Mouse (Mus musculus) midbrain, postnatal 0 days (tissue): ENCODE results near the gene Cnpy1. TPM values are rescaled to one million over a fixed set of nuclear protein-coding genes. Genes with fewer than 3 reads are reported as not detected.

ENCODE experiments used
- ATAC-seq: fragments of 200-750 bp; cut with Nextera tagmentation; 2 replicates; pipeline ENCODE4 v1.8.0; 2017; ENCODE audit warnings: moderate number of reproducible peaks, mild to moderate bottlenecking, moderate TSS enrichment, moderate library complexity; ENCODE audit not compliant: low FRiP score
- DNase-seq: peaks from one replicate; pipeline ENCODE4 v3.0.0-alpha.2; 2015; ENCODE audit warnings: low spot score
- H3K27ac ChIP-seq: fragments of 300-500 bp; sonication (generic); 2 replicates; pipeline ENCODE4 v1.5.1; 2014; ENCODE audit warnings: low read depth, mild to moderate bottlenecking, low read length, mixed read lengths
- H3K27me3 ChIP-seq: fragments of 300-500 bp; sonication (generic); 2 replicates; pipeline ENCODE4 v1.6.1; 2014; ENCODE audit warnings: low read length, control low read depth, mixed read lengths; ENCODE audit not compliant: insufficient read depth
- H3K36me3 ChIP-seq: fragments of 300-500 bp; sonication (generic); 2 replicates; pipeline ENCODE4 v1.6.1; 2014; ENCODE audit warnings: low read length, control low read depth, mixed read lengths; ENCODE audit not compliant: insufficient read depth
- H3K4me1 ChIP-seq: fragments of 300-500 bp; sonication (generic); 2 replicates; pipeline ENCODE4 v1.6.1; 2014; ENCODE audit warnings: mild to moderate bottlenecking, control low read depth, antibody characterized with exemption, low read length, mixed read lengths; ENCODE audit not compliant: insufficient read depth
- H3K4me2 ChIP-seq: fragments of 300-500 bp; sonication (generic); 2 replicates; pipeline ENCODE4 v1.6.1; 2014; ENCODE audit warnings: low read depth, mild to moderate bottlenecking, low read length, mixed read lengths; ENCODE audit not compliant: poor library complexity, severe bottlenecking
- H3K4me3 ChIP-seq: fragments of 300-500 bp; sonication (generic); 2 replicates; pipeline ENCODE4 v1.5.1; 2014; ENCODE audit warnings: low read depth, mild to moderate bottlenecking, low read length, moderate library complexity
- H3K9ac ChIP-seq: fragments of 300-500 bp; sonication (generic); replicated peaks from 2 replicates; pipeline ENCODE4 v1.6.1; 2014; ENCODE audit warnings: mild to moderate bottlenecking, low read length, moderate library complexity, mixed read lengths; ENCODE audit not compliant: poor library complexity, severe bottlenecking
- H3K9me3 ChIP-seq: fragments of 300-500 bp; sonication (generic); 2 replicates; pipeline ENCODE4 v1.6.1; 2016; ENCODE audit warnings: low read length, control low read depth
- CTCF ChIP-seq: IDR thresholded peaks from 2 replicates; pipeline ENCODE4 v1.5.1; 2016; ENCODE audit warnings: antibody characterized with exemption, mild to moderate bottlenecking
- WGBS: fragments of 180-500 bp; shearing (Covaris S2); extraction: QIAGEN DNeasy Blood & Tissue Kit; methylation state at CpG from one replicate; pipeline ENCODE4 v1.1.7; 2014; 5-methylcytosine and 5-hydroxymethylcytosine counted together
- polyA plus RNA-seq: library from polyadenylated mRNA; unstranded; fragments of >200 nt; fragmentation: Nextera tagmentation; extraction: Ambion mirVana; gene quantifications from 2 replicates; pipeline ENCODE4 v1.2.1, GENCODE M21; 2015
- total RNA-seq: library from RNA; depleted of rRNA; stranded (reverse); fragments of >200 nt; gene quantifications from 2 replicates; pipeline ENCODE4 v1.2.3, GENCODE M21; 2014; rRNA removed

Gene Cnpy1
- total and polyA plus RNA-seq, 2 experiments from 2014 or later, result 14.6 to 47.0 TPM

- Histone ChIP-seq H3K4me3 (no peak overlapping the region), H3K4me1 (peaks cover 16% of the 10 kb centered on the region; the same call in 1 of the 2 replicates), H3K4me2 (peak overlapping the region; percentile 50), H3K27me3 (peaks cover 27% of the 10 kb centered on the region), H3K9me3 (no peaks in the 10 kb centered on the region), H3K9ac (no peak overlapping the region), H3K36me3 (no peaks in the 10 kb centered on the region), H3K27ac (no peak overlapping the region)
- peak; percentile 36; the same call in 1 of the 2 replicates for ATAC-seq
- DNase-seq, result no peak
- TF ChIP-seq CTCF, result no peak
- 15% methylated on average over 15 of the region's 15 CpGs for WGBS
Observed at GRCm38 (mm10) chr5:28159072-28159458, 86.5 kb downstream of the Cnpy1 start.

GRCm38 (mm10) chr5:28158308-28159071 is 87.1 kb downstream of the Cnpy1 start:
- H3K9ac ChIP-seq, result peak overlapping the region; percentile 36; the same call in 1 of the 2 replicates
- peak overlapping the region; percentile 50 for H3K4me2 ChIP-seq
- peak; percentile 67 for ATAC-seq
- H3K4me1 ChIP-seq, result peaks cover 16% of the 10 kb centered on the region; the same call in 1 of the 2 replicates
- 0 out of 2 replicates have a peak overlapping the region, but pooled peaks have one; percentile 26 for H3K27ac ChIP-seq
- no peak for TF ChIP-seq CTCF
- H3K27me3 ChIP-seq, result peaks cover 23% of the 10 kb centered on the region
- H3K9me3 ChIP-seq, result no peaks in the 10 kb centered on the region
- no peak for DNase-seq
- 2% methylated on average over 28 of the region's 31 CpGs for WGBS
- peak overlapping the region; percentile 28 for H3K4me3 ChIP-seq
- H3K36me3 ChIP-seq, result no peaks in the 10 kb centered on the region

- no peaks in the 10 kb centered on the region for H3K9me3 ChIP-seq
- no peak overlapping the region for H3K27ac ChIP-seq
- DNase-seq (no peak), ATAC-seq (no peak)
- H3K27me3 ChIP-seq, result peaks cover 23% of the 10 kb centered on the region
- H3K4me2 ChIP-seq, result peak overlapping the region; percentile 50
- peak overlapping the region; percentile 36; the same call in 1 of the 2 replicates for H3K9ac ChIP-seq
- H3K4me3 ChIP-seq, result peak overlapping the region; percentile 28
- no peaks in the 10 kb centered on the region for H3K36me3 ChIP-seq
- H3K4me1 ChIP-seq, result peaks cover 16% of the 10 kb centered on the region; the same call in 1 of the 2 replicates
- TF ChIP-seq CTCF, result no peak
- WGBS, result 9% methylated on average over 17 of the region's 17 CpGs
Observed at GRCm38 (mm10) chr5:28157781-28158180, 87.8 kb downstream of the Cnpy1 start.

GRCm38 (mm10) chr5:28157044-28157730 is 88.4 kb downstream of the Cnpy1 start:
- no peak overlapping the region for H3K9ac ChIP-seq
- peaks cover 16% of the 10 kb centered on the region; the same call in 1 of the 2 replicates for H3K4me1 ChIP-seq
- no peaks in the 10 kb centered on the region for H3K36me3 ChIP-seq
- H3K27me3 ChIP-seq, result peaks cover 23% of the 10 kb centered on the region
- WGBS, result 18% methylated on average over 9 of the region's 9 CpGs
- peak overlapping the region; percentile 50 for H3K4me2 ChIP-seq
- DNase-seq (no peak), ATAC-seq (no peak)
- no peaks in the 10 kb centered on the region for H3K9me3 ChIP-seq
- no peak for TF ChIP-seq CTCF
- no peak overlapping the region for H3K4me3 ChIP-seq
- H3K27ac ChIP-seq, result no peak overlapping the region

Other genes with a start within 250 kb of the Cnpy1 start
- 131 and 164 TPM in 2 replicates for gene Insig1, start 174.4 kb downstream of the Cnpy1 start, total RNA-seq
- 90.6 and 97.9 TPM in 2 replicates for gene Insig1, start 174.4 kb downstream of the Cnpy1 start, polyA plus RNA-seq
- gene En2, start 80.1 kb downstream of the Cnpy1 start, total RNA-seq, result 49.5 and 62.0 TPM in 2 replicates
- gene En2, start 80.1 kb downstream of the Cnpy1 start, polyA plus RNA-seq, result 0.86 and 1.0 TPM in 2 replicates
- 31.6 and 36.1 TPM in 2 replicates for gene Rbm33, start 71.3 kb upstream of the Cnpy1 start, total RNA-seq
- 10.3 and 13.8 TPM in 2 replicates for gene Rbm33, start 71.3 kb upstream of the Cnpy1 start, polyA plus RNA-seq
- gene Shh, start 221.4 kb upstream of the Cnpy1 start, total RNA-seq, result 1.4 and 3.2 TPM in 2 replicates
- 0.83 and 0.86 TPM in 2 replicates for gene Shh, start 221.4 kb upstream of the Cnpy1 start, polyA plus RNA-seq